In genomic region chr11:74830256-74831161, GRCm38 (mm10) we compare ENCODE assay signal across 8 mouse cellular contexts. TPM values are rescaled to one million over a fixed set of nuclear protein-coding genes. Genes with fewer than 3 reads are reported as not detected.
DNase-seq lines count a peak whose midpoint lies in the region; ATAC-seq and TF ChIP-seq lines count a peak whose summit lies in the region.

Gene Mnt, plus strand, starts transcription at chr11:74830920.

- peaks cover 6% of the 10 kb centered on the region for H3K36me3 ChIP-seq in megakaryocyte, embryonic 14.5 days (replicated peaks; ENCODE audit: low read length)

- peak within 1 kb of the TSS; percentile 90 for H3K4me3 ChIP-seq in cortical plate, adult 2 months (ENCODE audit: insufficient read depth, low read length)
- peak within 1 kb of the TSS; percentile 99 for H3K4me3 ChIP-seq in megakaryocyte, embryonic 14.5 days (replicated peaks)

- no peaks in the 10 kb centered on the region for H3K9me3 ChIP-seq in megakaryocyte, embryonic 14.5 days

- TF ChIP-seq POLR2A in cortical plate, adult 2 months (IDR thresholded peaks at IDR 0.05; ENCODE audit: extremely low read depth, insufficient read depth, low read length): peak; percentile 14; the same call in 1 of the 2 replicates

- DNase-seq in gastrocnemius, adult 8-10 months (ENCODE audit: low spot score in 2 of 2): peak; percentile 99 to 100
- DNase-seq in hindlimb bud, embryonic 11.5 days (ENCODE audit: extremely low spot score, low read depth, low spot score): peak; percentile 97
- peak; percentile 95 to 100 for DNase-seq in left cerebral cortex, adult 8-10 months (ENCODE audit: low spot score in 2 of 2)
- DNase-seq in right cerebral cortex, postnatal 10 days (ENCODE audit: low spot score in 2 of 2): peak; percentile 99 to 100
- DNase-seq in urinary bladder, postnatal 25 days (ENCODE audit: low spot score): peak; percentile 90

- TF ChIP-seq CTCF in cortical plate, adult 2 months (IDR thresholded peaks at IDR 0.05; ENCODE audit: extremely low read depth, insufficient read depth, low read length): no peak

- ATAC-seq in activated CD4-positive, CD25-positive, alpha-beta regulatory T cell, adult 4 months: peak; percentile 55

- no peaks in the 10 kb centered on the region for H3K27me3 ChIP-seq in megakaryocyte, embryonic 14.5 days (replicated peaks)

- 0 out of 2 replicates have a peak, but pooled peaks cover 3% of the 10 kb centered on the region for H3K4me1 ChIP-seq in cortical plate, adult 2 months (ENCODE audit: control insufficient read depth, insufficient read depth, low read length)
- H3K4me1 ChIP-seq in megakaryocyte, embryonic 14.5 days: peaks cover 73% of the 10 kb centered on the region

- peak within 1 kb of the TSS; percentile 96 for H3K27ac ChIP-seq in cortical plate, adult 2 months (ENCODE audit: insufficient read depth, low read length)

RNA-seq across cellular contexts. Expression of gene Mnt, which starts in this region (rescaled TPM):
- 1 to 10 TPM; 5.4 to 6.9 TPM for polyA plus RNA-seq in activated CD4-positive, CD25-positive, alpha-beta regulatory T cell, adult 4 months (2017; shearing (Covaris generic))
- 19.9 and 22.1 TPM in 2 replicates for polyA plus RNA-seq in cortical plate, adult 2 months (2012; rRNA removed)
- total RNA-seq in gastrocnemius, adult 8-10 months (2022): 10 to 100 TPM in 1 of 4 experiments, 1 to 10 TPM in 3; 5.8 to 11.7 (median 7.8) TPM
- total RNA-seq in left cerebral cortex, adult 8-10 months (2022): 10 to 100 TPM; 31.4 to 36.4 (median 33.8) TPM
- 59.1 and 85.0 TPM in 2 replicates for polyA plus RNA-seq in megakaryocyte, embryonic 14.5 days (2012; ENCODE audit: insufficient read depth, low replicate concordance)

Comparison
In these comparisons a context has a peak if more than half of its experiments do, and no peak if none do; other contexts are left out.
1. Peak in every context shown above with its lines: DNase-seq, ATAC-seq, H3K4me3 ChIP-seq and H3K27ac ChIP-seq.